Mouse (Mus musculus) T-helper 17 cell (primary cell): ENCODE data around the gene Spata19.

ENCODE experiments used
- in situ Hi-C, 2 experiments: fragments of 300-600 bp; cut with MboI, MseI; formaldehyde crosslinking; loops; 1 replicate in 1 of 2; 2 replicates in 1 of 2; pipeline ENCODE4 v1.15.1; 2025; ENCODE audit warnings: high pct_unique_total_duplicates in 2 of 2

The Spata19 gene

DNA sequence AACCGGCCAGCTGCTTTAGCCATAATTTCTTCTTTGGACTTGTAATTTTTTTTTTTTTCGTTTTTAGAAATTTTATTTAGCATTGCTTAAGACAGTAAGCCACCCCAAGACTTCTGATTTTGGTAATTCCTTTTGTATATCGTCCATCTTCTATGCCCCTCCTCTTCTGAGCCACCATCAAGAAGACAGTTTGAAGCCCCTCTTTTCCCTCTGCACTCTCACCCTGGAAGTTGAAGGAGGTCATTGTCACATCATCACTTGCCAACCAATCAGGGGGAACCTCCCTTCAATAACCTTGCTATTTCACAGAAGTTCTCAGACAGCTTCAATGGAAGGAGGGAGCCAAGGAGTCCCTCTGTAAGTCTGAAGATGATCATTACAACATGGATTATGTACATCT, at the start of gene Spata19:
Spata19 (plus strand) TSS at position 301 of the 400 bp plus-strand sequence.
- in situ Hi-C loops: no loop called here

DNA sequence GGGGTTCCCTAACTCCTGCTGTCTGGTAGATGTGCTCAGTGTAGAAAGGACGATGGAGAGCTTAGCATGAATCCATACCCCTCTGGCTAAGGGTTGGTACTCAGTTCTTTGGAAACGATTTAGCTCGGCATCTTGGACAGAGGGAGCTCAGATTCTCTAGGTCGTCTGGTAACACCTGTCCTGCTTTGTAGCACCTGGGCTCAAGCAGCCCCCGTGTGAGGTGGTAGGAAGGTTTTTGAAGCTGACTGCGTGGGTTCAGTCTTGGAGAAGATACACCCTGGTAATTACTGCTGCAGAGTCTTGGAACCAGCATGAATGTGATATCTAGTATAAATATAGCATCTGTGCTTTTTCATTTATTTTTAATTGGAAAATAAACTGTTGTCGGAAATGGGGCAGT, 43.5 kb upstream of the Spata19 start:
- in situ Hi-C loops: no loop called here

DNA sequence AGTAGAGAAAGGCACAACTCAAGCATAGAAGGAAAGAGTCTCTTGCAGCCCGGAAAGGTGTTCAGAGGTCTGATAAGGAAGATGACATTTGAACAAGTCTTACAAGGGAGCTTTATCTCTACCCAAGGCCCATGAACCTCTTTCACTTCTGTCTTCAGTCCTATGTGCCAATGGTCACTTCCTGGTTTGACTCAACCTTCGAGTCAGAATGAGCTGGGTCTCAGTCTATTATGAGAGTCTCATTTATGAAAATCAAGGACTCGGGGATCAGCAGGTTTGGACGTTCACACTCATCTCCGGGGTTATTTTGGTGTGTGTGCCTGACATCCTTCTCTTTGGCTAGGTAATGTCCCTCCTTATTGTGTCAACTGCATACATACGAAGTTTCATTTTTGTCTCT, 38.7 kb upstream of the Spata19 start:
- in situ Hi-C loops: no loop called here

DNA sequence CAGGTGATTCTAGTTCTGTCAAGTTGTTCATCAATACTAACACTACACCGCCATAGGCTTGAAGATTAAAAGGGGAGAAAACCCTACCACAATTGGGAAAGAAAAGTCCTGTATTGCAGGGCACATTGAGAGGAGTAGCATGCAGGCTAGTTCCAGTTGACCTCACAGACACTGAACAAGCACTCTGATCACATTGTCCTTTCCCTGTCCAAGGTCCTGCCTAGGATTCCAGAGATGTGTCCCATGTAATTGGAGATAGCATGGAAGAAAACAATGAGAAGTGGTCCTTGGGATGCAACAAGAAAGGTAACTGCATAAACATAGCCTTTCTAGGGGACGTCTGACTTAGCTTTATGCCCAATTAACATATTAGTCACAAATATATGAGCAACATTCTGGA, 29.4 kb upstream of the Spata19 start:
- in situ Hi-C loops: no loop called here

GRCm38 (mm10) chr9:27369108-27369507, 27.5 kb upstream of the Spata19 start:
- in situ Hi-C loops: no loop called here

- in situ Hi-C loops: no loop called here
These were observed 20.9 kb upstream of the Spata19 start for GRCm38 (mm10) chr9:27375746-27376145.

- in situ Hi-C loops: loop anchor here in 1 of 2 experiments (10.0 kb wide), 1 partner anchor 962 kb away; no protein-coding TSS in a partner anchor
These were observed 9.6 kb upstream of the Spata19 start for GRCm38 (mm10) chr9:27386951-27387350.

GRCm38 (mm10) chr9:27401169-27401568, 4.6 kb downstream of the Spata19 start:
- in situ Hi-C loops: no loop called here

GRCm38 (mm10) chr9:27409733-27410132, 13.1 kb downstream of the Spata19 start:
- in situ Hi-C loops: loop anchor here in 1 of 2 experiments (5.0 kb wide), 1 partner anchor 843 kb away; no protein-coding TSS in a partner anchor

- in situ Hi-C loops: loop anchor here in 1 of 2 experiments (5.0 kb wide), 1 partner anchor 838 kb away; no protein-coding TSS in a partner anchor
These were observed 17.5 kb downstream of the Spata19 start for GRCm38 (mm10) chr9:27414058-27414460.

- in situ Hi-C loops: no loop called here
These were observed 27.9 kb downstream of the Spata19 start for GRCm38 (mm10) chr9:27424511-27424910.

DNA sequence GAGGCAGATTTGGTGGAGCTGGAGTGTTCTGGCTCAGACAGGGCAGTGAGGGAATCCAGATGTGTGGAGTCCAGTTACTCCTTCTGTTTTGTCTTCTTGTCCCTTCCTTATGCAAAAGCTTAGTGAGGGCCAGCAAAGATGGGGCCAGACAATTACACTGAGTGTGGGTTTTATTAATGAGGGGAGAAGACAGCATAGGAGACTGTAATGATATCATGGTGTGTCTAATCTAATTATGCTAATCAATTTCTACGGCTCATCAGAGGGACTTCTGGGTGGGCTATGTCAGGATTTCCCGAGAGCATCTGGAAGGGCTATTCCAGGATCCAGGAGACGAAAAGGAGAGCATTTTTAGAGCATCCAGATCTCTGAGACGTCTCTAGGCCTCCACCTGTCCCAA, 32.0 kb downstream of the Spata19 start:
- in situ Hi-C loops: no loop called here

GRCm38 (mm10) chr9:27433301-27433700, 36.7 kb downstream of the Spata19 start:
- in situ Hi-C loops: no loop called here

DNA sequence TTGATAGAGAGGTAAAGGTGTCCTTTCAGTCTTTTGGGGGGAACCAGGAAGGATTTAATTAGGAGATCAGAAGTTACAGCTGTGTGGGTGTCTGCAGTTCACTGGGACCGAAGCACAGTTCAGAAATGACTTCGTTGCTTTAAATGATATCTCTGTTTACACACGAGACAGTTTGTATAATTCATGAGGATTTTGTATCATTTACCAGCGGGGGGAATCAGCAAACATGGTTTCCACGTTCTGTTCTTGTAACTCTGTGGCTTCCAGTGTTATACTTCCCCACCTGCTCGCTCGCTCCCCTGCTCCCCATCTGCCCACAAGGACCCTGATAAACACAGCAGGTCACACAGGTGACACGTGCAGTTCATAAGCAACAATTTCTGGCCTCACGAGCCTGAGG, 39.3 kb downstream of the Spata19 start:
- in situ Hi-C loops: no loop called here

- in situ Hi-C loops: no loop called here
These were observed 40.9 kb downstream of the Spata19 start for GRCm38 (mm10) chr9:27437391-27438061.

DNA sequence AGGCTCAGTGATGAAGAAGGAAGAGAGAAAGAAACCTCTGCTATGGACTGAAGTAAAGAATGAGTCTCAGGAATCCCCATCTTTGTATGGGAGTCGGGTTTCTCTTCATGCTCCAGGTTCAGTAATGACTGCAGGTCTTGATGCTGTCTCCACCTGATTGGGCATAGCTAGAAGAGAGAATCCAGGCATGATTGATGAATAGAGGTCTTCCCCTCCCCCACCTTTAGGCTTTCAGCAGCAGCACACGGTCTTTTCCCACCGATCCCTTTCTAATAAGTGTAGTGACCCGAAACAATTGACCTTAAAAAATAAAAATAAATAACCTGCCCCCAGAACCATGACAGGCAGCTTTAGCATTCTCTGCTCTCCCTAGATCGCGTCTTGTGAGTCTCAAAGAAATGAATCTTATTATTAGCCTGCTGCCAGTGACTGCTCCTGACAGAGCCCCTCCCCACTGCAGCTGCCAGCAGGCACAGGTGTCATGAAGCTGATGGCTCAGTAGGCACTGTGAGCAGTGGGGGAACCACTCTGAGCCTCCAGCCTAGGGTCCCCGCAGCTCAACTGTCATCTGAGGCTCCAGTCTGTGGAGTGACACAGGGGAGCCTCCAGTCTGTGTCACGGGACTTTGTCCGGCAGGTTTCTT, 53.3 kb downstream of the Spata19 start:
- in situ Hi-C loops: no loop called here
